Mouse (Mus musculus) erythroblast, embryonic 14.5 days (primary cell): ENCODE results near the gene Galntl5.

ENCODE experiments used
- GATA1 ChIP-seq: IDR thresholded peaks from 2 replicates; pipeline ENCODE4 v1.6.1; 2012; ENCODE audit warnings: low read length, inconsistent platforms, mixed read lengths
- TAL1 ChIP-seq: IDR thresholded peaks from 3 replicates; pipeline ENCODE4 v1.6.1; 2012; ENCODE audit warnings: low read length, inconsistent platforms, mixed read lengths

- TF ChIP-seq GATA1 (no peak), TAL1 (no peak)
Measured at GRCm38 (mm10) chr5:25222752-25223702, 41.8 kb downstream of the Galntl5 start, which contains the start of gene E130116L18Rik.
